Mouse (Mus musculus) kidney, postnatal 36 days (tissue): ENCODE measurements around the gene S100b.

Experiments
- DNase-seq, 2 experiments: peaks; one replicate each; pipeline ENCODE4 v3.0.0; 2021 to 2022; ENCODE audit warnings: mixed read lengths in 2 of 2

The S100b gene

GRCm38 (mm10) chr10:76253536-76253935 is at the start of gene S100b:
TSS of gene S100b (plus strand) at chr10:76253853.
- peak in 1 of 2 experiments; percentile 35 for DNase-seq

GRCm38 (mm10) chr10:76207262-76207796 is 46.3 kb upstream of the S100b start:
- no peak for DNase-seq

GRCm38 (mm10) chr10:76209241-76209640 is 44.4 kb upstream of the S100b start:
- no peak for DNase-seq

- no peak for DNase-seq
Observed at GRCm38 (mm10) chr10:76210806-76211205, 42.8 kb upstream of the S100b start.

GRCm38 (mm10) chr10:76212121-76212520 is 41.5 kb upstream of the S100b start:
- DNase-seq, result no peak

GRCm38 (mm10) chr10:76214161-76214560 is 39.5 kb upstream of the S100b start:
- no peak for DNase-seq

GRCm38 (mm10) chr10:76217056-76217455 is 36.6 kb upstream of the S100b start:
- no peak for DNase-seq

GRCm38 (mm10) chr10:76218240-76218639 is 35.4 kb upstream of the S100b start:
- DNase-seq, result no peak

GRCm38 (mm10) chr10:76225944-76226343 is 27.7 kb upstream of the S100b start:
- DNase-seq, result no peak

GRCm38 (mm10) chr10:76229627-76230026 is 24.0 kb upstream of the S100b start:
- DNase-seq, result peak in 1 of 2 experiments; percentile 23

- DNase-seq, result peak; percentile 88 to 94
Observed at GRCm38 (mm10) chr10:76237341-76238225, 16.1 kb upstream of the S100b start, which contains the start of gene Prmt2. TSS of gene Prmt2 (minus strand) at chr10:76237865.

GRCm38 (mm10) chr10:76239401-76239800 is 14.3 kb upstream of the S100b start:
- DNase-seq, result no peak

- no peak for DNase-seq
Observed at GRCm38 (mm10) chr10:76245106-76245505, 8.5 kb upstream of the S100b start.

- DNase-seq, result no peak
Observed at GRCm38 (mm10) chr10:76246601-76247000, 7.1 kb upstream of the S100b start.

GRCm38 (mm10) chr10:76247960-76248646 is 5.5 kb upstream of the S100b start:
- DNase-seq, result no peak

- no peak for DNase-seq
Observed at GRCm38 (mm10) chr10:76248647-76248968, 5.0 kb upstream of the S100b start.

GRCm38 (mm10) chr10:76250870-76251269 is 2.8 kb upstream of the S100b start:
- no peak for DNase-seq

- peak; percentile 30 to 37 for DNase-seq
Observed at GRCm38 (mm10) chr10:76253079-76253478, 574 bp upstream of the S100b start.

GRCm38 (mm10) chr10:76255617-76256016 is 2.0 kb downstream of the S100b start:
- DNase-seq, result peak in 1 of 2 experiments; percentile 43

- no peak for DNase-seq
Observed at GRCm38 (mm10) chr10:76257231-76257630, 3.6 kb downstream of the S100b start.

GRCm38 (mm10) chr10:76257719-76258390 is 4.2 kb downstream of the S100b start:
- peak; percentile 55 to 64 for DNase-seq

GRCm38 (mm10) chr10:76259566-76260232 is 6.0 kb downstream of the S100b start:
- DNase-seq, result no peak
